Mouse (Mus musculus) embryo, embryonic 10.5 days (tissue): ENCODE measurements around the gene Emilin2.

Experiments
- DNase-seq: peaks from one replicate; pipeline ENCODE4 v3.0.0-alpha.2; 2015; ENCODE audit warnings: low spot score

Emilin2 gene

DNA sequence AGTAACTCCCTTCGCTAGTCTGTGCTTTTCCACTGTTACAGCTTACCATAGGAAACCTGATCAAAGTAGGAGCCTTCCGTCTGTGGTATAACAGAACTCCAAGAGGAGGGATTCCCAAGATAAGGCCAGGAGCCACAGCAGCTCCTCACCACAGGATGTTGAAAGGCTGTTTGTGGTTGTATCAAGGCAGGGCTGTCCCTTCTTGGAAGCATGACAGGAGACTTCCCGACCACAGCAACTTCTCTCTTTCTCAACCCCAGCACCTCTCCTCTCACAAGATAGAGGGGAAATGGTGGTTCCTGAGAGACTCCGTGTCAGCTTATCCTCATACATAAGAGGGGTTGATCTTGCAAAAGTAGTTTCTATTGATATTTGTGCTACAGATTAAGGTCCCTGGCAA lies 47.0 kb downstream of the Emilin2 start:
- DNase-seq = no peak

- no peak for DNase-seq
Observed at GRCm38 (mm10) chr17:71263136-71263535, 48.6 kb downstream of the Emilin2 start.

DNA sequence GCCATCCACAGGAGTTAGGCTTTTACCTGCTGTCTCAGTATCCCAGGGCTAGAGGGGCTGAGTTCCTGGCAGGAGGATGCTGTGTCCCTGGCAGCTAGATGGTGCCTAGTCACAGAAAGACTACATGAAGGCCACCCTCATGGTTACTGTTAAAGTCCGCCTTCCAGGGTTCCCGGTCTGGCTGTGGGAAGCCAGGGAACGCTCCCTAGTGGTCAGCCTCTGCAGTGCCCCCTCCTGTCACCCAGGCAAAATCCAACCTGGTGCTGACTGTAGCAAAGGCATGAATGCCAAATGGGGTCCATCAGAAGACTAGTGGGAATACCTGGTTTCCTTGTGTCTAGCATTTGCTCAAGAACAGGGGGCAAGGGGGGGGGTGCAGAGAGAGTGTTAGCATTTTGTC lies 51.1 kb downstream of the Emilin2 start:
- no peak for DNase-seq

- DNase-seq = peak; percentile 18
Observed at GRCm38 (mm10) chr17:71259727-71260126, 52.1 kb downstream of the Emilin2 start.

DNA sequence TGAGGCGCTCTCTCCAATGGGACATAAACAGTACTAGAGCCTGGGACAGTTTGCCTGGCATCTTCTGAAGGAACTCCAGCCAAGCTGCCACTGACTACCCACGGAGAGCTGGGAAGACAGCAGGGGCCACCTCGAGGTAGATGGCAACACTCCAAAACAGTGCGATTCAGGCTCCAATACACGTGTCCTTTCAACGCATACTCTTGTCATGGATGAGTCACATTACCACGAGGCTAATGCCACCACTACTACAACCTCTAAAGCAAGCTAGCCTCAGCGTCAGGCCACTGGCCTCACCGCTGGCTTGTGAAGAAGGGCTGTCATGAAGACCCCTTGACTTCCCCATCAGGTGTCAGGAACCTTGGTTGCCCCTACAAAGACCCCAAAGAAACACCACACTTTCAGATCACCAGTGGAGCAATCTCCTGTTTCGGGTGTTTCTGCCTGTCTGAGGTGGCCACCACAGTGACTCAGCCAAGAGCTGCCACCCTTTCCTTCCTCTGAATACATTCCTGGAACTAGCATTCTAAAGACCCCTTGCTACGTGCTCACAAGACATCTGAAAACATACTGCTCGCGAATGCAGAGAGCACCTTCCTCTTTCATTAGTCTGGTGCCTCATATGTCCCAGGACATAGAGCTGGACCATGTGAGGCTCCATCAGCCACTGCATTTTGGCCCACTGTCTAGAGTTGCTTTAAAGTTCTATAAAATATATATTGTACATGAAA lies 54.8 kb downstream of the Emilin2 start:
- no peak for DNase-seq

DNA sequence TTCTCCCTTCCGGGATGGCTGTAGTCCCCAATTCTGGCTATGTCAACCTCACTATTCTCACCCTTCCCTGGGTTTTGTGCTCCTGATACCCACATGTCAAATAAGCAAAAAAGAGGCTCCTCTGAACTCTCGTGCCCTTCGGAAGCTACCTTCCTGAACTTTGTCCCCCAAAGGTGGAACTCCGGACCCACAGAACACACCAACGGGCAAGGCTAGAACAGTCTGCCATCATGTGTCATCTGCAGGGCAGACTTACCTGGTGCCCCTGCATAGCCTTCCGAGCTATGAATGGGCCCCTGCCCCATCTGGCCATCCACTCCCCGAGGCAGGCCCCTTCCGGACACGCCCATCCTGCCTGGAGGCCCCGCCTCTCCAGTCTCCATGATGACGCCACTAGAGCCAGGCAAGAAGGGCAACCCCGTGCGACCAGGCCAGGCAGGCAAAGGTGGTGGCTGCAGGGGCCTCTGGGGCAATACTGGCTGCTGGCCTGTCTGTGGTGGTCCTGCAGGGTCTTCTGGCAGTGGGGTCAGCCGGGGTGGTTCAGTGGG lies 55.6 kb downstream of the Emilin2 start:
- DNase-seq = no peak

- DNase-seq = peak; percentile 59
Observed at GRCm38 (mm10) chr17:71254736-71255135, 57.0 kb downstream of the Emilin2 start.

DNA sequence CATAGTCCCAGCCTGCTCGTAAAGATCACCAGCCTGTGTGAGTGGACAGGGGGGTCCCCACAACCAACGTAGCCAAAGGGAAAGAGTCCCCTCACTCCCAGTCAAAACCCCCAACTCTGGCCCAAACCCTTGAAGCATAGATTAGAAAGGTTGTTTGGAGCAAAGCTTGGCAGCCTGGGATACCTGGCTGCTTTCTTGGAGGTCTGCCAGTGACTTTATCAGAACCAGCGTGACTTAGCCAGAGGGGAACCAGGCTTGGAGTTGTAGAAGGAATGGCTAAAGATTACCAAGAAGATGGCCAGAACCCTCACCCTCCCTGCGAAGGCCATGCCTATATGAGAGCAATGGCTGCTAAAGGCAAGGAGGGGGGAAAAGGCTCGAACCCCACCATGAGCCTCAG lies 57.7 kb downstream of the Emilin2 start:
- DNase-seq = no peak

GRCm38 (mm10) chr17:71253391-71253790 lies 58.4 kb downstream of the Emilin2 start:
- DNase-seq = no peak

DNA sequence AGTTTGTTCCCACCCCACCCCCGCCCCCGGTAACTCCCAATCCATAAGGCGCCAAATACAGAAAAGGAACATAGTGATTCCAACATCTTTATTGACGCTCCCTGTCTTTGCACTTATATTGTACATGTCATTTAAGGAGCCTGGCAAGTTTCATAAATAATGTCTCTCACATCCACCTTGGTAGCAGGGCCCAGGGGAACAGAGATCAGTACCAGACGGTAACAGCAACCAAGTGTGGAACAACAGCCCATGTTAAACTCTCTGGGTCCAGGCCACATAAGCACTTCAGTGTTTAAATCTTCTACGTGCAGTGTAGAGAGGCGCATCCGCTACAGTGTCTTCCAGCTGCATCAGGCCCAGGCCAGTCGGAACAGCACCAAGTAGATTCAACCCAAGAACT lies 59.7 kb downstream of the Emilin2 start:
- DNase-seq = peak; percentile 13

DNA sequence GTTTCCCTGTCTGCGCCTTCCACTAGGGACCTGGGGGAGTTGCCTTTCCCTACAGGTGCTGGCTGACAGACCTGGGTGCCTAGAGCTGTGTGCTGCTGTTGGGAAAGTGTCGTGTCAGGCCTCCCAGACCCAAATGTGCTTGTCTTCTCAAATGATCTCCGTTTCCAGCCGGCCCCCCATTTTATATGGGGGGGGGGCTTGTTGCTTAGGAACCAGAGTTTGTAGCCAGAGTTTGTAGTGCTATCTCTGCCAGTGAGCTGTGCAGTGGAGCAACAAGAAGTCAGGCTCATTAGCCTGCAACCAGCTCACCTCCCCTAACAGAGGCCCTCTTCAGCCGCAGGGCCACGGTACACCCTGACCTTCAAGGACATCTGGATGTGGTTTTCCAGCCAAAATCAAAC lies 60.2 kb downstream of the Emilin2 start:
- peak; percentile 42 for DNase-seq

GRCm38 (mm10) chr17:71250819-71251600 lies 60.8 kb downstream of the Emilin2 start:
- no peak for DNase-seq

DNA sequence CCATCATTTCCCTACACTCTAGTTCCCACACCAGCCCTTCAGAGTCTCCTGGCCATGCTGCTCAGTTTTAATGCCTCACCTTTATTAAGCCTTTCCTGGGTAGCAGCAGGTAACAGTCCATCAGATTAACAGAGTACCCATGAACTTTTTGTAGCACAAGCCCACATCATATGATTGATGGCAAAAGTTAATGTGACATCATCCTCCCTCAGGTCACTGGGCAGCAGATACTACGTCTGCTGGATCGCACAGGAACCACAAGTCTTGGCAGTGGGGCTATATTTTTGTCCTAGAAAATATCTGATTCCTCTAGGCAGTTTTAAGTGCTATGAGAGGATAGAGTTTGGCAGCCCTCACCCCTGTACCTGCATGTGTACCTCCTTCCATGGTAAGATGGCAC lies 61.7 kb downstream of the Emilin2 start:
- DNase-seq = no peak

DNA sequence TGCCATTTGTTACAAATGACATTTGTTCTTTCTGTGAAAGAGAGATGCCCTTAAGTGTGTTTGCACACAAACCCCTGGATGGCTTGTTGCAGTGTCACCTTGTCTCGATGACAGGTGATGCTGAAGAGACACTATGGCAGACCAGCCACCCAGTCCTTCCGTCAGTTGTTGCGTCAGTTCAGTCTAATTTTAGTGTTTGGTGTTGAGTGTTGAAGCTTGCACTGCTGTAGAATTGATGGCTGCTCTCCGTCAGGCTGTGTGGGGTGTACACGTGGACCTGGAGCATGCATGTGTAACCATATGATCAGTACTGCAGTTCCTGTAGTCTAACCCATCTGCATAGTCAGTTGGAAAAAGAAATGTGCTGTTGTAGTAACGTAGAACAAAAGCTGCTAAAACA lies 62.8 kb downstream of the Emilin2 start:
- DNase-seq = no peak

DNA sequence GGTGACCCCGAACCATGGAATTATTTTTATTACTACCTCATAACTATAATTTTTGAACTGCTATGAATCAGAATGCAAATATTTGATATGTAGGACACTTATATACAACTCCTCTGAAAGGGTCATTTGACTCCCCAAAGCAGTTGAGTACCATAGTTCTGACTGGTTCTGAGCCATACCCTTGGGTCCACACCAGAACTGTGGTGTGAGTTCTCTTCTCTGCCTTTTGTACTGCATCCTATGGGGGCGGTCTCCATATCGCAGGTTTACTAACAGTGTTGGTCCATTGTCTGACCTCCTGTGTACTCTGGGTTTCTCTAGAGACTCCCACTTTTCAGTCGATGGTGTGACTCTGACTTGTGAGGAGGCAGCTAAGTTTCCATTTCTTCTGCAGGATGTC lies 65.8 kb downstream of the Emilin2 start:
- DNase-seq = no peak

- no peak for DNase-seq
Observed at GRCm38 (mm10) chr17:71245133-71245532, 66.6 kb downstream of the Emilin2 start.

DNA sequence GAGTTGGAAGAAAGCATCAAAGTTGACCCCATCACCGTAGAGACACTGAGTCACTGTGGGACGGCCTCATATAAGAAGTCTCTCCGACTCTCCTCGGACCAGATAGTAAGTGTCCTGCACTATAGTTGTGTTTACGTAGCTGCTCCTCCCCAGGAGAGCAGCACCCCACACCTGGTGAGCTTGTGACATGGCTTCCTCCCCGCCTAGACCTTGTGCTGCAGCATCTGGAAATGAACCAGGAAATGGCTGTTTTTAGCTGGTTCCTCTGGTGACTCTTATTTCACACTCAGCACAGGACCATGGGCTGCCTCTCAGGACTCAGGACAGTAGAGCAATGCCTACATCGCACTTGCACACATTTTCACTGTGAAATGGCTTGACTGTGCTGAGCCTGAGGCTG lies 69.1 kb downstream of the Emilin2 start:
- DNase-seq = no peak

DNA sequence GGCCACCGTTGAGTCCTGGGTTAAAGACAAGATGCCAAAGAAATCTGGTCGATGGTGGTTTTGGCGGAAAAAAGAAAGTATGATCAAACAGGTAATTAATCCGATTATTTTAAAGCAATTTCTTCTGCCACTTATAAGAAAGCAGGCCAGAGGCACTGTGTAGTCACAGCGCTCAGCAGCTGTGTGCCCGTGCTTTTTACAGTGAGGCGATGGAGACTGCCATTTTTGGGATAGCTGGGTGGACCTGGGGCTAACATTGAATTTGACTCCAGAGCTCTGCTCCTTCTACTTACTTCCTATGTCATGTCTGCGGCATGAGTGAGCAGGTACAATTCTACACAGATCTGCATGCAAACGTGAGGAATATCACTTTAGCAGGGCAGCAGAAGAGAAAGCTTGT lies 71.0 kb downstream of the Emilin2 start:
- DNase-seq = no peak

DNA sequence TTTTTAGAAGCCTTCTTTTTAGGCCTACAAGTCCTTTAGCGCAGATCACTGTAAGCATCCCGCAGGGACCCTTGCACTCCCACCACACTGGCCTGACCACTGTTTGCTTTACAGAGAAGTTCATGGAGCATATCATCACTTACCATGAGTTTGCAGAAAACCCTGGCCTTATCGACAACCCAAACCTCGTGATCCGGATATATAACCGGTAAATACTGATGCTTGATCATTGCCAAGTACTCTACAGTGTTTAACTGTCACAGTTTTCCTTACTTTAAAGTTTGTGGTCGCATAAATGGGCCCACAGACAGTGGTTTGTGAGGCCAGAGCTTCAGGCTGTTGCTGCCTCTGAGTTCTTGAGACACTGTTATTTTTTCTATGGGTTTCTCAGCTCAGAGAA lies 73.3 kb downstream of the Emilin2 start:
- no peak for DNase-seq

GRCm38 (mm10) chr17:71235229-71235958 lies 76.4 kb downstream of the Emilin2 start:
- no peak for DNase-seq

DNA sequence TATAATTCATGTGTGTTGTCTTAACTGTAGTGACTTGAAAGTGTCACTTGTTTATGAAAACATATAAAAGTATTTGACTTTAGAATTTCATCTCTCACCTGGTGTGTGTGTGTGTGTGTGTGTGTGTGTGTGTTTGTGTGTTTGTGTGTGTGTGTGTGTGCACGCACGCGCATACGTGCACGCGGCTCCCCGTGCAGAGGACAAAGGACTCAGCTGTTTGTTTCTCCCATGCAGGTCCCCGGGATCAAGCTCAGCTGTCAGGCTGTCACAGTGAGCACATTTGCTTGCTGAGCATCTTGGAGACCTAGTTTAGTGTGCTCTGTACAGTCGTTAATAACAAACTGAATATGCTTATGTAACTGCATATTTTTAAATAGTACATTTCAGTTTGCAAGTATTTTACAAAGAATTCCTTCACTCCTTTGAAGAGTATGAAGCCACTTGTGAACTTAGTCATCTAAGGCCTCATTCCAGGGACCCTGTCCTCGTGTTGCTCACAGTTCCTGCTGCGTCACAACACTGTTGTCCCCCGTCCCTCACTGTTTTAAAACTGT lies 77.7 kb downstream of the Emilin2 start:
- no peak for DNase-seq

DNA sequence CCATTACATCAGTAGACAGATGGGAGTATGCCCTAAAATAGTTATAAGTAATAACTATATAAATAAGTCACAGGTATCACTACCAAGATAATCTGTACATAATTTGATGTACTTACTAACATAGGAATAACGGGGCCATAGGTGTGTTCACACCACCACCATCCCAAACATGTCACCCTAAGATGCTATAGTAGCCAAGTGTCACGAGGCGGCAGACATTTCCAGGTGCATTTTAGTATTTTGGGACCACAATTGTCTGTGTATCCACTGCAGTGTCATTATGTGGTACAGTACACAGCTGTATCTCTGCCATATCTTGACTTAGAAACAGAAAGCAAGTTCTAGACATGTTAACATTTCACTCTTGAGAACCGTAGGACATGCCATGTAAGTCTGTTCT lies 78.6 kb downstream of the Emilin2 start:
- DNase-seq = no peak
